In the genomic region with DNA sequence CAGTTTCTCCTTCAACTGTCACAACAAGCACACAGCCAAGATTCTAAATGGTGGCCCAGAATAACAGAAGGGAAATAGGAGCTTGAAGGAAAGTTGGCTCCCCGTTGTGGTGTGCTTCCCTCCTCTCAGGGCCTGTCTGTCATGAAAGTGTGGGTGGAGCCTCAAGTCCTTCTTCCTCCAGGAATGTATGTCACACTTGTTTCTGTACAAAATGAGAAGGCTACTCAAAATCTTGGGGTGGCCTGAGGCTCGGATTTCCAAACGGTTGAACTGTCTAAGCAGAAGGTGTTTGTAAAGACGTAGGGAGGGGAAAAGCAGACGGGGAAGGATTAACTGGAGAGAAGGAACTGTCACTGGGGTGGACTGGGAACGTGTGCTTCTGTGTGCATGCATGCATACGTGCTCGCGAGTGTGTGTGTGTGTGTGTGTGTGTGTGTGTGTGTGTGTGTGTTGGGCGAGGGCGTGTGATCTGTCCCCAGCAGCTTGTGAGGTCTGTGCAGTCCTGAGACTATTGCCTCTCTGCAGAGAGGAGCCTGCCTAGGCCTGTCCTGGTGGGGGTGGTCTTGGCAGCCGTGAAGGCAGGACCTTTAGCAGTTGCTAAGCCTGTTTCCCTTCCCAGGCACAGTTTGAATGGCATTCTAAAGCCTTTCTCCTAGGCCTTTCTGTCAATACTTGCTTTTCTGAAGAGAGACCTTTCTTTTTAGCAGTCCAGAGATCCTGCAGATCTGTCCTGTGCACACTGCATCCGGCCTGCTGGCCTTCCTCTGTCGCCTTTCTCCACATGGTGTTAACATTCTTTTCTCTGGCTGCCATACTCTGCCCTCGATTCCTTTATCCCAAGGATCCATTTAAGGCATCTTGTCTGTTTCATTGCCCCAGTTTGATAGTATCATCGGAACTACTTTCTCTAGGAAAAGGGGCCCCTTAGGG, we compare ENCODE assay signal across 9 mouse cellular contexts. TPM values are rescaled to one million over a fixed set of nuclear protein-coding genes. Genes with fewer than 3 reads are reported as not detected.
A peak's percentile ranks its signal among the peaks of the same experiment; 100 is the strongest.
DNase-seq lines count a peak whose midpoint lies in the region; ATAC-seq and TF ChIP-seq lines count a peak whose summit lies in the region.
"Had no signal": no experiment of that assay in that cellular context is flagged by ENCODE, and none has a peak within 500 bp of the region (broad histone marks: within the 10 kb centered on the region; RNA-seq: fewer than 3 reads in every experiment).

No protein-coding gene starts in this region.

- H3K9ac ChIP-seq in forebrain, embryonic 11.5 days (ENCODE audit: low read length), result no peak overlapping the region
- H3K9ac ChIP-seq in neural tube, embryonic 13.5 days, result no peak overlapping the region
- no peak overlapping the region for H3K9ac ChIP-seq in intestine, postnatal 0 days (ENCODE audit: low read depth, low read length)
- peak overlapping the region; percentile 53; the same call in 1 of the 2 replicates for H3K9ac ChIP-seq in stomach, embryonic 16.5 days (ENCODE audit: low read length)

- no peak for TF ChIP-seq CTCF in intestine, postnatal 0 days (IDR thresholded peaks at IDR 0.05; ENCODE audit: low read depth)

- no peak overlapping the region for H3K4me3 ChIP-seq in forebrain, embryonic 10.5 days
- no peak overlapping the region for H3K4me3 ChIP-seq in forebrain, embryonic 11.5 days (ENCODE audit: low read depth, low read length)
- H3K4me3 ChIP-seq in neural tube, embryonic 13.5 days, result no peak overlapping the region
- H3K4me3 ChIP-seq in intestine, postnatal 0 days (ENCODE audit: low read depth, low read length), result no peak overlapping the region
- no peak overlapping the region for H3K4me3 ChIP-seq in stomach, embryonic 16.5 days (replicated peaks; ENCODE audit: low read length)
- H3K4me3 ChIP-seq: myocyte had no signal

- 52% methylated on average over 16 of the region's 16 CpGs for WGBS in forebrain, embryonic 10.5 days
- WGBS in forebrain, embryonic 11.5 days, result 43% methylated on average over 16 of the region's 16 CpGs
- 67% methylated on average over 16 of the region's 16 CpGs for WGBS in neural tube, embryonic 13.5 days
- WGBS in intestine, postnatal 0 days, result 52% methylated on average over 16 of the region's 16 CpGs
- WGBS in stomach, embryonic 16.5 days, result 34% methylated on average over 16 of the region's 16 CpGs

- H3K27me3 ChIP-seq in forebrain, embryonic 10.5 days (ENCODE audit: poor library complexity, severe bottlenecking), result no peaks in the 10 kb centered on the region
- no peaks in the 10 kb centered on the region for H3K27me3 ChIP-seq in forebrain, embryonic 11.5 days (ENCODE audit: control insufficient read depth, insufficient read depth, low read length)
- no peaks in the 10 kb centered on the region for H3K27me3 ChIP-seq in neural tube, embryonic 13.5 days
- H3K27me3 ChIP-seq in intestine, postnatal 0 days (replicated peaks; ENCODE audit: control insufficient read depth, insufficient read depth, low read length), result no peaks in the 10 kb centered on the region
- no peaks in the 10 kb centered on the region for H3K27me3 ChIP-seq in stomach, embryonic 16.5 days (ENCODE audit: control insufficient read depth, insufficient read depth, low read length)

- peak overlapping the region; percentile 12 for H3K27ac ChIP-seq in forebrain, embryonic 10.5 days
- H3K27ac ChIP-seq in forebrain, embryonic 11.5 days (ENCODE audit: low read depth, low read length), result no peak overlapping the region
- H3K27ac ChIP-seq in neural tube, embryonic 13.5 days (replicated peaks), result peak overlapping the region; percentile 40; the same call in 1 of the 2 replicates
- 0 out of 2 replicates have a peak overlapping the region, but pooled peaks have one; percentile 57 for H3K27ac ChIP-seq in intestine, postnatal 0 days (ENCODE audit: low read depth, low read length)
- peak overlapping the region; percentile 94 for H3K27ac ChIP-seq in stomach, embryonic 16.5 days (ENCODE audit: low read length)

- no peaks in the 10 kb centered on the region for H3K36me3 ChIP-seq in forebrain, embryonic 10.5 days (replicated peaks)
- H3K36me3 ChIP-seq in forebrain, embryonic 11.5 days (ENCODE audit: control insufficient read depth, insufficient read depth, low read length), result no peaks in the 10 kb centered on the region
- no peaks in the 10 kb centered on the region for H3K36me3 ChIP-seq in neural tube, embryonic 13.5 days
- 0 out of 2 replicates have a peak, but pooled peaks cover 3% of the 10 kb centered on the region for H3K36me3 ChIP-seq in intestine, postnatal 0 days (ENCODE audit: control insufficient read depth, insufficient read depth)
- no peaks in the 10 kb centered on the region for H3K36me3 ChIP-seq in stomach, embryonic 16.5 days (ENCODE audit: control insufficient read depth, insufficient read depth, low read length)

- no peak overlapping the region for H3K4me2 ChIP-seq in forebrain, embryonic 11.5 days (ENCODE audit: low read depth, low read length, severe bottlenecking)
- no peak overlapping the region for H3K4me2 ChIP-seq in neural tube, embryonic 13.5 days
- H3K4me2 ChIP-seq in intestine, postnatal 0 days (replicated peaks; ENCODE audit: low read depth), result no peak overlapping the region
- H3K4me2 ChIP-seq in stomach, embryonic 16.5 days (ENCODE audit: low read depth, low read length), result peak overlapping the region; percentile 17; the same call in 1 of the 2 replicates

- no peak for ATAC-seq in forebrain, embryonic 11.5 days (replicated peaks; ENCODE audit: low FRiP score)
- 0 out of 2 replicates have a peak, but pooled peaks have one; percentile 50 for ATAC-seq in neural tube, embryonic 13.5 days (ENCODE audit: low read depth)
- no peak for ATAC-seq in intestine, postnatal 0 days
- peak; percentile 75 for ATAC-seq in stomach, embryonic 16.5 days (ENCODE audit: insufficient read depth, low FRiP score)

- peaks cover 39% of the 10 kb centered on the region for H3K4me1 ChIP-seq in forebrain, embryonic 10.5 days
- peaks cover 2% of the 10 kb centered on the region; the same call in 1 of the 2 replicates for H3K4me1 ChIP-seq in forebrain, embryonic 11.5 days (replicated peaks; ENCODE audit: control insufficient read depth, insufficient read depth, low read length)
- H3K4me1 ChIP-seq in neural tube, embryonic 13.5 days (replicated peaks), result peaks cover 19% of the 10 kb centered on the region
- peaks cover 14% of the 10 kb centered on the region for H3K4me1 ChIP-seq in intestine, postnatal 0 days (replicated peaks; ENCODE audit: control insufficient read depth, insufficient read depth, low read length)
- peaks cover 61% of the 10 kb centered on the region for H3K4me1 ChIP-seq in stomach, embryonic 16.5 days (ENCODE audit: control insufficient read depth, insufficient read depth, low read length)

- DNase-seq in forebrain, embryonic 10.5 days (ENCODE audit: extremely low spot score, low spot score), result peak; percentile 21
- DNase-seq in forebrain, embryonic 11.5 days (ENCODE audit: low spot score), result no peak
- DNase-seq in neural tube, embryonic 10.5 days (ENCODE audit: extremely low spot score, low spot score), result no peak
- no peak for DNase-seq in spleen, postnatal 10 days (ENCODE audit: low spot score in 2 of 2)
- no peak for DNase-seq in thymus, postnatal 36 days

- no peaks in the 10 kb centered on the region for H3K9me3 ChIP-seq in forebrain, embryonic 10.5 days
- H3K9me3 ChIP-seq in forebrain, embryonic 11.5 days (ENCODE audit: control insufficient read depth, low read length), result no peaks in the 10 kb centered on the region
- no peaks in the 10 kb centered on the region for H3K9me3 ChIP-seq in neural tube, embryonic 13.5 days
- no peaks in the 10 kb centered on the region for H3K9me3 ChIP-seq in intestine, postnatal 0 days (ENCODE audit: control insufficient read depth)
- H3K9me3 ChIP-seq in stomach, embryonic 16.5 days (replicated peaks; ENCODE audit: control insufficient read depth, low read length), result no peaks in the 10 kb centered on the region

RNA-seq across cellular contexts. Expression of a gene that starts 53.8 kb away (rescaled TPM):
- 10.6 and 14.3 TPM in 2 replicates for polyA plus RNA-seq in forebrain, embryonic 10.5 days (2016; fragmentation: Nextera tagmentation; extraction: Ambion mirVana)
- 28.2 and 31.5 TPM in 2 replicates for polyA plus RNA-seq in forebrain, embryonic 11.5 days (2014; fragmentation: Nextera tagmentation; extraction: Ambion mirVana)
- polyA plus RNA-seq in neural tube, embryonic 13.5 days (2015; fragmentation: Nextera tagmentation; extraction: Ambion mirVana), result 21.1 and 23.1 TPM in 2 replicates
- 23.5 and 23.6 TPM in 2 replicates for polyA plus RNA-seq in intestine, postnatal 0 days (2015; fragmentation: Nextera tagmentation; extraction: Ambion mirVana)
- 15.0 and 15.2 TPM in 2 replicates for polyA plus RNA-seq in stomach, embryonic 16.5 days (2015; fragmentation: Nextera tagmentation; extraction: Ambion mirVana)

Comparison
In these comparisons a context has a peak if more than half of its experiments do, and no peak if none do; other contexts are left out.
1. ATAC-seq: peak in neural tube, embryonic 13.5 days (single experiment) and stomach, embryonic 16.5 days (single experiment); none in forebrain, embryonic 11.5 days (single experiment) and intestine, postnatal 0 days (single experiment).